Mouse (Mus musculus): ENCODE data around the gene Mapk3.

DNA sequence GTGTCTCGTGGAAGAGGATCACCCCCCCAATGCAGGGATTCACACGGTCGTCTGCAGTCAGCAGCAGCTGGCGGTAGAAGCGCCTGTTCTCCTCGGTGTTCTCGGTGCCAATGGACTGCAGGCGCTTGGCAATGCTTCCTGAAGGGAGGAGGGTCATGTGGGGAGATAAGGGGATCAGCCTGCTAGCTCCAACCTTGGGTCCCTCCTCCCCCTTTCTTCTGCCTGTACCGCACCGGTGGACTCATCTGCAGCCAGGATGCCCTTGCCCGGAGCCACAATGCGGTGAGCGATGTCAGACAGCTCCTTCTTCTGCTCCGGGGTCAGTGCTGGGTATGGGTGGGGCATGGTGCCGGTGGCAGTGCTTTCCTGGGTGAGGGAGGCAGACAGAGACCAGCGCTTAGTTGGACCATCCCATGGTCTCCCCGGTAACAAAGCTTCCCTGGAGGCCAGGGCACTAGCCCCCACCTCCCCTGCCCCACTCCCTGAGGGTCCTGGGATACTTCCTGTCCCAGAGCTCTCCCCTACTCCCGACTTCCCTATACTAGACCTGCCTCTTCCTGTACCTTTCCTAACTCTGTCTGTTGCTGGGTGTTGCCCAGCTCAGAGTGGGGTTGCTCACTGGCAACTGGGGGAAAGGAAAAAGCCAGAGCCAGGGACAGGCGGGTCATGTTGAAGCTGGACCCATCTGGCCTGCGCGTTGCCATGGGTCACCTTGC lies 38.2 kb downstream of the Mapk3 start, which contains the start of gene Fam57b:
- TF ChIP-seq CTCF (IDR thresholded peaks at IDR 0.05; ENCODE audit: control insufficient read depth, insufficient read depth, insufficient replicate concordance, low read depth, low read length) = no peak
- peak; percentile 40; the same call in 1 of the 2 replicates for TF ChIP-seq POLR2A (IDR thresholded peaks at IDR 0.05; ENCODE audit: control insufficient read depth, low read depth, low read length)

Measured in testis, adult 2 months (tissue).